Mouse (Mus musculus): ENCODE results near the gene Flywch2.

The Flywch2 gene

GRCm38 (mm10) chr17:23749400-23750191, 36.3 kb downstream of the Flywch2 start:
- in situ Hi-C loops (cut with MboI; ENCODE audit: low sequenced_read_pairs), result no loop called here

DNA sequence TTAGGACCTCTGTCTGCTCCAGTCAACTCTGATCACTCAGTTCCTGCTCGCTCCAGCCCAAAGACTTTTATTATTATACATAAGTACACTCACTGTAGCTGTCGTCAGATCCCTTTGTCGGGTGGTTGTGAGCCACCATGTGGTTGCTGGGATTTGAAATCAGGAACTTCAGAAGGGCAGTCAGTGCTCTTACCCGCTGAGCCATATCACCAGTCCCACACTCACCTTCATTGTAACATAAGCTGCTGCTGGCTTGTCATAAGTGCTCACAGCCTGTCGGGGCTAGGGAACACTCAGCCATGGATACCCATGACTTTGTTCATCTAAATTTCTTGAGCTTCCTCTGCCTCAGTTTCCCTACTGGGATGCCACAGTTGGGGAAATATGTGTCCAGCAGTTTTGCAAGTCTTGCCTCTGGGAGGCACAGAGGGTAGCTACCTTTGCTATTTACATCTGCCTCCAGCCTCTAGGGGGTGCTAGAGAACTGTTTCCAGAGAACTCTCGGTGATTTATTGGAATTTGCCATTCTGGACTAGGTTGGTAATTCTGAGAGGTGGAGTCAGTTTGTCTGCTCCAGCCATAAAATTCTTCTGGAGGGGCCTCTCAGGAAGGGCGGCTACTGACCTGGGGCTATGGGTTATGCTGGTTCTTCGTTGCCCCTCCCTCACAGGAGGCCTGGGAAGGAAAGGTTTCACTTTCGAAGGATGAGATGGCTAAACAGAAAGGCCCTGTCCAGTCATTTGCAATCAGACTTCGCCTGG, 37.1 kb downstream of the Flywch2 start:
- in situ Hi-C loops (cut with MboI; ENCODE audit: low sequenced_read_pairs), result no loop called here

- in situ Hi-C loops (cut with MboI; ENCODE audit: low sequenced_read_pairs), result no loop called here
Measured at GRCm38 (mm10) chr17:23748026-23748425, 37.9 kb downstream of the Flywch2 start.

- in situ Hi-C loops (cut with MboI; ENCODE audit: low sequenced_read_pairs), result no loop called here
Measured at GRCm38 (mm10) chr17:23747471-23747870, 38.4 kb downstream of the Flywch2 start.

- in situ Hi-C loops (cut with MboI; ENCODE audit: low sequenced_read_pairs), result no loop called here
Measured at GRCm38 (mm10) chr17:23746767-23747166, 39.1 kb downstream of the Flywch2 start.

DNA sequence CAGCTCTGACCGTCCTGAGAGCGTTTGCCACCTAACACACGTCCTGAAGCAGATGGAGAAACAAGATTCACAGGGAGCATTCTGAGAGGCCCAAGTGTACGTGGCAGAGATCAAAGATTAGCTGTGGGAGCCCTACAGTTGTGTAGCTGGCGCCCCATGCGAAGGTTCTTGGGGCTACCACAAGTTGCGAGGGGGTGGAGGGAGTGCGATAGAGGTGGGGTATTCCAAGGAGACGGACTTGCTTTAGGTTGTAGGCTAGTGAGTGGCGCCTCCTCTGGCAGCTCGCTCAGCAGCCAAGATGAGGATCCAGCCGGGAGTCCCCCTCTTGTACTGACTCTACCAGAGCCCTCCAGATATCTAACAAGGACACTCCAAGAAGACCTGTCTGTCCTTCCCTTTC, 39.6 kb downstream of the Flywch2 start:
- in situ Hi-C loops (cut with MboI; ENCODE audit: low sequenced_read_pairs), result no loop called here

DNA sequence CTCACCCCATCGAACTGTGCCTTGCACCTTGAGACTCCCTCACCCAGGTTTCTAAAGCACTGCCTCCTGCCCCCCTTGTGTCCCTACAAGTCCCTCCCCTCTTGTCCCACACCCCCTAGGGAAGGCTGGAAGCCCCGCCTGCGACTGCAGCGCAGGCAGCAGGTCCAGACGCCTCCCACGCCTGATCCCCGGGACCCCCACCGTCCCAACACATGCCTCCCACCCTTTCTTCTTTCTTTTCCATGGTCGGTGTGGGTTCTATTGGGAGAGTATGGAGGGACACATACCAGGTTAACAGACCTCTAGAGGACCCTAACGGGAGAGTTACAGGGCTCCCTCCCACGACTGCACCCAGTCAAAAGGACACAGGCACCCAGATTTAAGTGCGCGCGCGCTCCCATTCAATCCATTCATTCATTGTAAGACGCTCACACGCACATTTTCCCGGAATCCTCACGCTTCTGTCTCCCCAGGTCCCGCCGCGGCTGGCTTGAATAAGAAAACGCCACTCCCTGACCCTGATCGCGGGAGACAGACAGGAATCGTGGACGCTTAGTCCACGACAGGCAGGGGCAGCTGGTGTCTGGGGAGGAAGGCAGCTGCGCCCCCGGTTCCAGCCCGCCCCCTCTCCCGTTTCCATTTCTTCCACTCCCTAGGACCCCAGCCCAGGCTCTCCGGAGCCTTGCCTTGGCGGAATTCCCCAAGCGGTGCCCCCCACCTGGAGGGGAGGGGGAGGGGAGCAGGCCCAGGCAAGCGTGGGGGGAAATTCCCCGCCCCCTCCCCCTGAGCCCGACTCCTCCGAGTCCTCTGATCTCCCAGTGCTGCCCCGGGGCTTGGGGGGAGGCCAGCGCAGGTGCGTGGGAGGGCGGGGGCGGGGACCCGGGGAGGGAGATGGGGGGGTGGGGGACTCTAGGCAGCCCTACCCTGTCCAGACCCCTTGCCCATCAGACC, 40.3 kb downstream of the Flywch2 start, which contains the start of gene Kremen2:
TSS of gene Kremen2 (minus strand) at position 533 of the 951 bp plus-strand sequence.
- in situ Hi-C loops (cut with MboI; ENCODE audit: low sequenced_read_pairs), result no loop called here

DNA sequence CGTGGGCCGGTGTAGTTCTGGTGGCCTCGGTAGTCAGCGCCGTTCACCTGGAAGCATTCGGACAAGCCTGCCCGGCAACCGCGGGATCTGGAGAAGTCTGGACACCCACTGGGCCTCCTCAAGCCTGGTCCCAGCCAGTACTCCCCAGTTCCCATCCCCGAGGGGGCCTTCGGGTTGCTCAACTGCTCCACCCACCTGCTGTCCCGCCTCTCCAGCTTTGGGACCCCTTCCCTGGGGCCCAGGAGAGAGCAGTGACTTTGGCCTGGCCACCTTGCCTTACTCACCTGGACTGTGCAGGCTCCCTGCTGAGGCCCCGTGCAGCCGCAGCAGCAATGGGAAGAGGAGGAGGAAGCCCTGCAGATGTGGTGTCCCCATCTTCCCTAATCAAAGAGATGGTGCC, 41.2 kb downstream of the Flywch2 start:
- in situ Hi-C loops (cut with MboI; ENCODE audit: low sequenced_read_pairs), result no loop called here

DNA sequence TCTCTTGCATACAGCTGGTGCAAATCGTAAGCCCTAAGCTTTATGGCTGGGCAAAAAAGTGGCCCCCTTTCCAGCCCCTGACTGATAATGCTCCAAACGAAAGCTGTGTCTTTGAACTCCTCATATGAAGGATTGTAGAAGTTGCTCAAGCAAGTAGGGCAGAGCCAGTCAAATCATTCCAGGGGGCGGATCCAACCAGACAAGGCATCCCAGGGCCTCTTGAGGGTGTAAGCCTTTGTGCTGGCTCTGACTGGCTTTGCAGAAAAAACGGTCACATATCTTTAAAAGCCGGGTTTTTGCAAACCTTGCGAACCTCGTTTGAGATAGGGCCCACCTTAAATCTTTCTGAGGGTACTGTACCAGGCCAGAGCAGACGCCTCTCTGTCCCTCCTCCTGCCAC, 41.8 kb downstream of the Flywch2 start:
- in situ Hi-C loops (cut with MboI; ENCODE audit: low sequenced_read_pairs), result no loop called here

GRCm38 (mm10) chr17:23742941-23743340, 42.9 kb downstream of the Flywch2 start:
- in situ Hi-C loops (cut with MboI; ENCODE audit: low sequenced_read_pairs), result no loop called here

GRCm38 (mm10) chr17:23742210-23742793, 43.6 kb downstream of the Flywch2 start:
- in situ Hi-C loops (cut with MboI; ENCODE audit: low sequenced_read_pairs), result no loop called here

- in situ Hi-C loops (cut with MboI; ENCODE audit: low sequenced_read_pairs), result no loop called here
Measured at GRCm38 (mm10) chr17:23741359-23742209, 44.3 kb downstream of the Flywch2 start.

DNA sequence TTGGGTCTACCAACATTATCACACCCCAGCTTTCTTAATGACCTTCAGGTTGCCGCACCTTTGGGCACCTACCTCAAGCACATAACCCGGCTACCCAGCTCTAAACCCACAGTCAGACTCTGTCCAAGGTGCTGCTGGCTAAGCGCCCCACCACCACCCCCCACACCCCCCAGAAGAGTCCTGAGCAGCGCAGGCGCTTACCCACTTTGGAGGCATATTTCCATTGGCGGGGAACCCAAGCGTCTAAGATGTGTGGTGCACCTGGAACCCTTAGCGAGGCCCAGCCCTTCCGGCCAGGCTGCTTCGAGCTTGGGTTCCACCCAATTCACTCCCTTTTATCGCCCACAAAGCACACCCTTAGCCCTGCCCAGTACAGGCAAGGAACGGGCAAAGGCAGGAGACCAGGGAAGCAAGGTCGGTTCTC, 45.3 kb downstream of the Flywch2 start, which contains the start of gene Paqr4:
TSS of gene Paqr4 (minus strand) at position 270 of the 424 bp plus-strand sequence.
- in situ Hi-C loops (cut with MboI; ENCODE audit: low sequenced_read_pairs), result no loop called here

- in situ Hi-C loops (cut with MboI; ENCODE audit: low sequenced_read_pairs), result no loop called here
Measured at GRCm38 (mm10) chr17:23740136-23740584, 45.7 kb downstream of the Flywch2 start.

- in situ Hi-C loops (cut with MboI; ENCODE audit: low sequenced_read_pairs), result no loop called here
Measured at GRCm38 (mm10) chr17:23739202-23740135, 46.4 kb downstream of the Flywch2 start.

GRCm38 (mm10) chr17:23738836-23739201, 47.1 kb downstream of the Flywch2 start:
- in situ Hi-C loops (cut with MboI; ENCODE audit: low sequenced_read_pairs), result no loop called here

DNA sequence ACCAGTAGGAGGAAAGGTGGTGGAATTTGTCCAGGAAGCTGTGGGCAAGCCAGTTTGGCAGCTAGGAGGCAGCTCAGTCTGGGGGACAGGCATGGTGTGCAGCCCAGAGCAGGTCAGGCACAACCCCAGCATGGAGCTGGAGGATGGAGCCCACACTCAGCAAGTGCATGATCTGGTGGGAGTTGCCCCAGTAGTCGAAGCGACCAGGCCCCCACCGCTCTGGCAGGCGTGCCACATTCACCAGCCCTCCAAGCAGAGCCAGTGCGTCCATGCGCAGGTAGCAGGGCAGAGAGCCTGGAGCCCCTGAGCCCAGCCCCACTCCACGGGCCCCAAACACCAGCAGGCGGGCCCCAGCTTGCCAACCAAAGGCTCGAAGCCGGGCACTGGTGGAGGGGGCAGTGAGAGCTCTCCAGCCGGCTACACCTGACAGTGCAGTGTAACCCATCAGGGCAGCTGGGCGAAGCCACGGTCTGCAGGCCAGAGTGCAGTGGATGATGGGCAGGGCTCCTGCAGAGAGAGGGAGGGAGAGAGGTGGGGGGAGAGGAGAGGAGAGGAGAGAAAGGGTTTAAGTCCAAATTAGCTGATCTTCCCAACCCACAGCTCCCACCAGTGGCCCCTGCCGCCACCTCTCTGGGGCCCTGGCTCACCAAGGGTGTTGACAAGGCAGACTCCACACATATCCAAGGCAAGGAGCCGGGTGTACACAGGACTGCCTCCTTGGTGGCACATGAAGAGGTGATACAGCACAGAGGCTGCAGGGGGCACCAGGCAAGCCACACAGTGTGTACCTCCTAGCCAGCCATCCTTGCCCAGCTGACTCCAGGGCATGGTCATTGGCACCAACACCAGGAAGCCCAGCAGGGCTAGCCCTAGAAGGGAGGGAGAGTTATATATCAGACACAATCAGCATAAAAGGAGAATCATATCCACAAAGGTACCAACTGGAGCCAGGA, 48.1 kb downstream of the Flywch2 start:
- in situ Hi-C loops (cut with MboI; ENCODE audit: low sequenced_read_pairs), result no loop called here
